Mouse (Mus musculus) C2C12 (cell line): Measurements from ENCODE around the gene Lrrc49. TPM values are rescaled to one million over a fixed set of nuclear protein-coding genes. Genes with fewer than 3 reads are reported as not detected.

Source experiments
- H3K27me3 ChIP-seq: one replicate; pipeline ENCODE4 v1.6.1; 2011; ENCODE audit not compliant: control insufficient read depth, insufficient read depth, insufficient read length
- H3K36me3 ChIP-seq: one replicate; pipeline ENCODE4 v1.6.1; 2011; ENCODE audit not compliant: control insufficient read depth, insufficient read depth
- H3K4me3 ChIP-seq: one replicate; pipeline ENCODE4 v1.5.1; 2011; ENCODE audit warnings: mild to moderate bottlenecking, control low read depth; ENCODE audit not compliant: poor library complexity, insufficient read depth, severe bottlenecking
- H3K79me2 ChIP-seq: one replicate; pipeline ENCODE4 v1.6.1; 2011; ENCODE audit not compliant: control insufficient read depth, insufficient read depth
- H3K79me3 ChIP-seq: one replicate; pipeline ENCODE4 v1.6.1; 2011; ENCODE audit warnings: low read depth, control low read depth
- H3ac ChIP-seq: one replicate; pipeline ENCODE3; 2011; ENCODE audit warnings: low read depth; ENCODE audit not compliant: control insufficient read depth, insufficient read length
- CEBPB ChIP-seq: IDR thresholded peaks from one replicate; pipeline ENCODE4 v1.6.1; 2011; ENCODE audit warnings: low read depth, mild to moderate bottlenecking, control low read depth, moderate library complexity
- CTCF ChIP-seq: IDR thresholded peaks from one replicate; pipeline ENCODE4 v1.5.1; 2011; ENCODE audit not compliant: control insufficient read depth, insufficient read depth, insufficient read length
- FOSL1 ChIP-seq: IDR thresholded peaks from one replicate; pipeline ENCODE4 v1.8.0; 2011; ENCODE audit warnings: mild to moderate bottlenecking, low read length; ENCODE audit not compliant: poor library complexity, insufficient read depth, severe bottlenecking
- MAX ChIP-seq: IDR thresholded peaks from one replicate; pipeline ENCODE4 v1.6.1; 2011; ENCODE audit warnings: mild to moderate bottlenecking, control low read depth
- MYOD1 ChIP-seq: IDR thresholded peaks from one replicate; pipeline ENCODE4 v1.6.1; 2011; ENCODE audit warnings: low read depth; ENCODE audit not compliant: control insufficient read depth, insufficient read length
- MYOG ChIP-seq: IDR thresholded peaks from one replicate; pipeline ENCODE4 v1.6.1; 2011; ENCODE audit not compliant: control insufficient read depth, insufficient read length; ENCODE audit errors: extremely low read depth
- USF1 ChIP-seq: IDR thresholded peaks from one replicate; pipeline ENCODE4 v1.6.1; 2011; ENCODE audit warnings: low read depth, mild to moderate bottlenecking, control low read depth, moderate library complexity
- polyA plus RNA-seq: library from polyadenylated mRNA; unstranded; fragments of >200 nt; fragmentation: generic; extraction: Trizol; gene quantifications from one replicate; pipeline ENCODE4 v1.2.1, GENCODE M21; 2012; ENCODE audit warnings: missing spikeins

Lrrc49 gene
- polyA plus RNA-seq, 1 experiment = 5.9 TPM

- Histone ChIP-seq H3K36me3 (no peaks in the 10 kb centered on the region), H3K27me3 (no peaks in the 10 kb centered on the region), H3K4me3 (no peak overlapping the region), H3ac (no peak overlapping the region), H3K79me2 (no peaks in the 10 kb centered on the region), H3K79me3 (no peaks in the 10 kb centered on the region)
- no peak for TF ChIP-seq MYOD1
Measured at GRCm38 (mm10) chr9:60707594-60707993, 19.6 kb upstream of the Lrrc49 start.

GRCm38 (mm10) chr9:60699581-60700231 lies 11.7 kb upstream of the Lrrc49 start:
- H3K4me3 ChIP-seq = no peak overlapping the region
- TF ChIP-seq MYOG = no peak
- no peak for TF ChIP-seq FOSL1
- TF ChIP-seq USF1 = no peak
- no peak for TF ChIP-seq CEBPB
- no peak for TF ChIP-seq CTCF
- H3K79me2 ChIP-seq = no peaks in the 10 kb centered on the region
- no peaks in the 10 kb centered on the region for H3K79me3 ChIP-seq
- H3ac ChIP-seq = no peak overlapping the region
- H3K27me3 ChIP-seq = no peaks in the 10 kb centered on the region
- no peaks in the 10 kb centered on the region for H3K36me3 ChIP-seq

- Histone ChIP-seq H3K27me3 (no peaks in the 10 kb centered on the region), H3K79me2 (no peaks in the 10 kb centered on the region), H3ac (no peak overlapping the region), H3K36me3 (no peaks in the 10 kb centered on the region), H3K4me3 (no peak overlapping the region), H3K79me3 (no peaks in the 10 kb centered on the region)
- TF ChIP-seq CTCF (no peak), FOSL1 (no peak), MYOG (no peak), USF1 (no peak), MYOD1 (no peak), CEBPB (no peak), MAX (no peak)
Measured at GRCm38 (mm10) chr9:60696271-60696985, 8.5 kb upstream of the Lrrc49 start.

GRCm38 (mm10) chr9:60693986-60694385 lies 6.0 kb upstream of the Lrrc49 start:
- H3ac ChIP-seq = no peak overlapping the region
- no peak overlapping the region for H3K4me3 ChIP-seq
- no peaks in the 10 kb centered on the region for H3K79me2 ChIP-seq
- TF ChIP-seq MYOG = no peak
- TF ChIP-seq CTCF = no peak
- TF ChIP-seq CEBPB = no peak
- no peak for TF ChIP-seq FOSL1
- no peak for TF ChIP-seq MYOD1
- no peak for TF ChIP-seq MAX
- no peaks in the 10 kb centered on the region for H3K36me3 ChIP-seq
- no peaks in the 10 kb centered on the region for H3K27me3 ChIP-seq
- H3K79me3 ChIP-seq = no peaks in the 10 kb centered on the region

- Histone ChIP-seq H3K27me3 (no peaks in the 10 kb centered on the region), H3K79me3 (no peaks in the 10 kb centered on the region), H3ac (peak overlapping the region; percentile 19), H3K4me3 (no peak overlapping the region), H3K36me3 (no peaks in the 10 kb centered on the region), H3K79me2 (no peaks in the 10 kb centered on the region)
- TF ChIP-seq CTCF = no peak
- peak; percentile 75 for TF ChIP-seq FOSL1
- no peak for TF ChIP-seq MYOG
- TF ChIP-seq MYOD1 = no peak
- TF ChIP-seq USF1 = peak; percentile 54
Measured at GRCm38 (mm10) chr9:60692624-60693023, 4.7 kb upstream of the Lrrc49 start.

- Histone ChIP-seq H3K36me3 (peaks cover 6% of the 10 kb centered on the region), H3K79me2 (no peaks in the 10 kb centered on the region), H3K79me3 (no peaks in the 10 kb centered on the region), H3K27me3 (no peaks in the 10 kb centered on the region), H3ac (peak overlapping the region; percentile 36), H3K4me3 (peak overlapping the region; percentile 66)
- TF ChIP-seq MAX (no peak), MYOD1 (no peak), USF1 (no peak), MYOG (no peak), FOSL1 (no peak), CEBPB (no peak), CTCF (no peak)
Measured at GRCm38 (mm10) chr9:60687415-60687814, 543 bp downstream of the Lrrc49 start.
